Mouse (Mus musculus): ENCODE data around the gene Aifm2. TPM values are rescaled to one million over a fixed set of nuclear protein-coding genes. Genes with fewer than 3 reads are reported as not detected.

Aifm2 gene
- polyA plus RNA-seq, 1 experiment from 2014 or later, result 9.3 TPM

DNA sequence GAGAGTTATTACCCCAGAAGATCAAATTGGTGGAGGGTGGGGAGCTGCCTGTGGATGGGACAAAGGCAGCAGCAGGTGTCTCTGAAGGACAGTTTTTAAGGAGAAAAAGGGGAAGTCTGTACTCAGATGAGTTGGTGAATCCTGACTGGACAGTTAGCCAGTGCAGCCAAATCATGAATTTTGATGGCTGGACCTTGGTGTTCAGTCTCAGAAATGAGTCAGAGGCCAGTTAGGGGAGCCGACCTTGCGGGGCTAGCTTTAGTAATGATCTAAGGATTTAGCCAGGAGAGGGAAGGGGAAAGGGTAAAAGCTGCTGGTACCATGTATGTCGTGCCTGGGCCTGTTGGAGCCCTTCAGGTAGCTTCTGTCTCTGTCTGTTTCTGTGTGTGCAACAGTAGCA is 1.5 kb upstream of the Aifm2 start:
- Histone ChIP-seq H3K9ac (ENCODE audit: low read depth, low read length) (no peak overlapping the region), H3K27ac (ENCODE audit: low read depth, low read length) (no peak overlapping the region), H3K9me3 (ENCODE audit: control insufficient read depth, low read length) (no peaks in the 10 kb centered on the region), H3K27me3 (replicated peaks; ENCODE audit: control insufficient read depth, insufficient read depth, low read length) (no peaks in the 10 kb centered on the region), H3K4me3 (ENCODE audit: low read depth, low read length) (no peak overlapping the region), H3K4me2 (no peak overlapping the region), H3K4me1 (replicated peaks; ENCODE audit: control insufficient read depth, insufficient read depth, low read length) (peaks cover 5% of the 10 kb centered on the region; the same call in 1 of the 2 replicates), H3K36me3 (ENCODE audit: control insufficient read depth, insufficient read depth, low read length) (no peaks in the 10 kb centered on the region)
- 61% methylated on average over 3 of the region's 3 CpGs for WGBS
- no peak for ATAC-seq (replicated peaks; ENCODE audit: low FRiP score)
- no peak for DNase-seq (ENCODE audit: low spot score)

DNA sequence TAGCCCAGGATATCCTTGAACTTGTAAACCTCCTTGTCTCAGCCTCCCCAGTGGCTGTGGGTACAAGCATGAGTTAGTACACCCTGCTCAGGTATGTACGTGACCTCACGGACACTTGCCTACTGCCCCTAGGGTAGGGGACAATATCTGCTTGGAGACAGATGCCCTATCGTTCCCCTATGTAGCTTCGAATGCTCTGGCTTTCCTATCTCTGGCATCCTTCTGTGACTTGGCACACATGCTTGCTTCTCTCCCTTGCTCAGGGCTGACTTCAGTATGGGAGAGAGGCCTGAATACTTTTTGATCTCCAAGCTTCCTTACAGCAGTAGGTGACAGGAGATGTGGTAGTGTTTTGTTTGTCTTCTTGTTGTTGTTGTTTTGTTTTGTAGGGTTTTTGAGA is 917 bp upstream of the Aifm2 start:
- DNase-seq (ENCODE audit: low spot score) (no peak), ATAC-seq (replicated peaks; ENCODE audit: low FRiP score) (0 out of 2 replicates have a peak, but pooled peaks have one; percentile 24)
- Histone ChIP-seq H3K9ac (ENCODE audit: low read depth, low read length) (no peak overlapping the region), H3K4me2 (no peak overlapping the region), H3K4me3 (ENCODE audit: low read depth, low read length) (no peak overlapping the region), H3K36me3 (ENCODE audit: control insufficient read depth, insufficient read depth, low read length) (no peaks in the 10 kb centered on the region), H3K4me1 (replicated peaks; ENCODE audit: control insufficient read depth, insufficient read depth, low read length) (peaks cover 5% of the 10 kb centered on the region; the same call in 1 of the 2 replicates), H3K9me3 (ENCODE audit: control insufficient read depth, low read length) (no peaks in the 10 kb centered on the region), H3K27me3 (replicated peaks; ENCODE audit: control insufficient read depth, insufficient read depth, low read length) (no peaks in the 10 kb centered on the region), H3K27ac (ENCODE audit: low read depth, low read length) (no peak overlapping the region)
- WGBS, result 84% methylated on average over 4 of the region's 4 CpGs

DNA sequence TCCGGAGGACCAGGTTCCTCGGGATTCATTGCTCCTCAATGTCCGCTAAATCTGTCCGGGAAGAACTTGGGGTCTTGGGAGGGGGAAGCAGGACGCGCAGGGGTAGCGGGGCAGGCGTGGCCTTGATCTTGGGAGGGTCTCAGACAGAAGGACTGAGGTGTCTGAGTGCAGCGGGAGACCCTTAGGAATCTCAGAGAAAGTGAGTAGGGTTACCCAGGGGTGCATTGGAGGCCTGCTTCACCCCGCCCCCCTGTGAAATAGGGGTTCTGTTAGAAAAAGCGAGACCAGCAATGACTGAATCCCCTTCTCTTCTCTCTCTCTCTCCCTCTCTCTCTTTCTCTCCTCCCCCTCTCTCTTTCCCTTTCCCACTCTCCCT is 387 bp downstream of the Aifm2 start:
- H3K27ac ChIP-seq (ENCODE audit: low read depth, low read length), result no peak overlapping the region
- ATAC-seq (replicated peaks; ENCODE audit: low FRiP score), result no peak
- 5% methylated on average over 11 of the region's 11 CpGs for WGBS

DNA sequence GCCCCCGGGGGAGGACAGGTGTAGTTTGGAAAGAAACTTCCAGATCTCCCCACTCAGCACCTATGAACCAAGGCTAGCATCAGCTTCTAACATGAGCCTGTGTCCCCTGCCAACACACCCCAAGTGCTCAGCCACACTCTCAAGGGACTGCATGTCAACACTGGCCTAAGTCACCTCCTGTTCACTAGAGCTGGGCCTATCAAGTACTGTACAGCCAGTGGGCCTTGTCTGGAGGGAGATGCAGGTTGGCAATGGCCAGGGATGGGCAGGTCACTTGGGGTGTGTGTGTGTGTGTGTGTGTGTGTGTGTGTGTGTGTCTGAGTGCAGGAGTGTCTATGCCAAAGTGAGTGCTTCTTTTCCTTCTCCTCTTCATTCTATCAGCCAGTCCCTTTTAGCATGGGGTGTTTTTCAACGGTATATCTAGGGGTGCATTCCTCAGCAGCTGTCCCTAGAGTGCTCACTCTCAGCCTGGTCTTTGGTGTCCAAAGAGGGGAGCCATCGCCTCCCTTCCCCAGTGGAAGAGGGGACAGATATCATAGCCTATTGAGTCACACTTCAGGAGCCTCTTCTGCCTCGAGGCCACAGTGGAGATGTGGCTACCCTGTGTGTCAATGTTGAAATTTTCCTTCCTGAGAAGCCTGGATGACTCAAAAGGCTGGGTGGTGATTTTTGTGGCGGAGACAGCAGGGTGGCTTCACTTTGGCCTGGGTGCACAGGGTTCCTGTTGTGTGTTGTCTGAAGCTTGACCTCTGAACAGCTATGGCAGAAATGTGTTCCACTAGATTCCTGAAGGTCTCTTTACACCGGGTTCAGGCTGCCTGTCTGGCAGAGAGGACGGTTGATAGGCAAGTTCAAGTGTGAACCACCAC is 1.2 kb downstream of the Aifm2 start:
- Histone ChIP-seq H3K4me1 (replicated peaks; ENCODE audit: control insufficient read depth, insufficient read depth, low read length) (peaks cover 5% of the 10 kb centered on the region; the same call in 1 of the 2 replicates), H3K4me2 (peak overlapping the region; percentile 87), H3K9me3 (ENCODE audit: control insufficient read depth, low read length) (no peaks in the 10 kb centered on the region), H3K27ac (ENCODE audit: low read depth, low read length) (no peak overlapping the region), H3K9ac (ENCODE audit: low read depth, low read length) (no peak overlapping the region), H3K4me3 (ENCODE audit: low read depth, low read length) (peak overlapping the region; percentile 56), H3K27me3 (replicated peaks; ENCODE audit: control insufficient read depth, insufficient read depth, low read length) (no peaks in the 10 kb centered on the region), H3K36me3 (ENCODE audit: control insufficient read depth, insufficient read depth, low read length) (no peaks in the 10 kb centered on the region)
- WGBS, result 71% methylated on average over 7 of the region's 7 CpGs
- ATAC-seq (replicated peaks; ENCODE audit: low FRiP score) (no peak), DNase-seq (ENCODE audit: low spot score) (no peak)

More for the DNA sequence above, 387 bp downstream of the Aifm2 start:
- Histone ChIP-seq H3K36me3 (ENCODE audit: control insufficient read depth, insufficient read depth, low read length) (no peaks in the 10 kb centered on the region), H3K4me1 (replicated peaks; ENCODE audit: control insufficient read depth, insufficient read depth, low read length) (peaks cover 5% of the 10 kb centered on the region; the same call in 1 of the 2 replicates), H3K27me3 (replicated peaks; ENCODE audit: control insufficient read depth, insufficient read depth, low read length) (no peaks in the 10 kb centered on the region), H3K4me2 (peak overlapping the region; percentile 87), H3K9me3 (ENCODE audit: control insufficient read depth, low read length) (no peaks in the 10 kb centered on the region), H3K4me3 (ENCODE audit: low read depth, low read length) (peak overlapping the region; percentile 56), H3K9ac (ENCODE audit: low read depth, low read length) (peak overlapping the region; percentile 39)
- DNase-seq (ENCODE audit: low spot score), result no peak

DNA sequence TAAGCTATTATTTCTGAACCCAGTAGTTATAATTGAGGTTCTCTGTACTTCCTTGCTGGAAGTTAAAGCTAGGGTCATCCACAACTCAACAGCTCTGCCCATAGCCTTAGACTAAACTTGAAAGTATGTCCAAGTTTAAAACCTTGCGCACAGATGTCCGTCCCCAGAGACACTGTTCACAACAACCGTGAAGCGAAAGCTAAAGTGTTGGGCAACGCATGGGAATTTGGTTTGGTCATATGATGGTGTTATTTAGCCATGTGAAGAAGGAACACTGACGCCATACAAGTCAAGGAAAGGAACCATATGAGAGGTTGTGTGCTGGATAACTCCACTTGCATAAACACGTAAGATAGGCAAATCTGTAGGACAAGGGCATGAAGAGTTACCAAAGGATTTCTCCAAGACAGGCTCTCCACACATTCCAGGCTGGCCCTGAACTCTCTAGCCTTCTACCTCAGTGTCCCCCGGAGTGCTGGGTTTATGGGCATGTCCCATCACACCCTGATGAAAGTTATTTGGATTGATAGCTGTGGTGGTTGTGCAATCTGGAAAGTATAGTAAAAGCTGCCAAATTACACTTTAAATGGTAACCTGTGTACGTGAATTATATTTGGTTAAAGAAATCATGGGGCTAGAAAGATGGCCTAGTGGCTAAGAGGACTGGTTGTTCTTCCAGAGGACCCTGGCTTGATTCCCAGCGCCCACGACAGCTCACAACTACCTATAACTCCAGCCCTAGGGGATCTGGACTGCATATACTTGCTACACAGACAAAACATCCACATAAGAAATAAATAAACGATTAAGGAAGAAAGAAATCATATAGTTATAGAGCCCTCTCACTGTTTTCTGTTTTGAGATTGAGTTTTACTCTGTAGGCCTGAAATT is 2.6 kb downstream of the Aifm2 start:
- DNase-seq (ENCODE audit: low spot score) (no peak), ATAC-seq (replicated peaks; ENCODE audit: low FRiP score) (no peak)
- no peak overlapping the region for H3K4me2 ChIP-seq
- no peaks in the 10 kb centered on the region for H3K9me3 ChIP-seq (ENCODE audit: control insufficient read depth, low read length)
- H3K4me1 ChIP-seq (replicated peaks; ENCODE audit: control insufficient read depth, insufficient read depth, low read length), result peaks cover 5% of the 10 kb centered on the region; the same call in 1 of the 2 replicates
- WGBS, result 86% methylated on average over 12 of the region's 12 CpGs
- no peaks in the 10 kb centered on the region for H3K36me3 ChIP-seq (ENCODE audit: control insufficient read depth, insufficient read depth, low read length)
- H3K27ac ChIP-seq (ENCODE audit: low read depth, low read length), result no peak overlapping the region
- H3K9ac ChIP-seq (ENCODE audit: low read depth, low read length), result no peak overlapping the region
- no peaks in the 10 kb centered on the region for H3K27me3 ChIP-seq (replicated peaks; ENCODE audit: control insufficient read depth, insufficient read depth, low read length)
- no peak overlapping the region for H3K4me3 ChIP-seq (ENCODE audit: low read depth, low read length)

DNA sequence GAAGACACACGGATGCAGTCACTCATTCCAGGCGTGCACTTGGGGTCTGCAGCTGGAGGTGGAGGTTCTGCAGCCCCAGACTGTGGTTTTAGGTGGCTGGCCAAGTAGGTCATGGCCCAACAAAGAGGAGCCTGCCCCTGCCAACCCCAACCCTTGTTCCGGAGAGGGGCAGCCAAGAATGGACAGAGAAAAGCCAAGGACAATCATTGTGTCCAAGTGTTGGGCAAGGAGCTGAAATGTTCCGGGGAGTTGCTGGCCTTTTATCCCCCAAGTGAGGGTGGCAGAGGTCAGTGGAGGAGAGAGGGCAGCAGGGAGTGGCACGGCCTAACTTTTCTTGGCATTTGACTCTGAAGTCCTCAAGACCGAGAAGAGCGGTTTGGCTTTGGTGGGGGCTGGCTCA is 5.3 kb downstream of the Aifm2 start:
- H3K9ac ChIP-seq (ENCODE audit: low read depth, low read length), result no peak overlapping the region
- DNase-seq (ENCODE audit: low spot score), result no peak
- no peak overlapping the region for H3K4me2 ChIP-seq
- no peak overlapping the region for H3K4me3 ChIP-seq (ENCODE audit: low read depth, low read length)
- no peaks in the 10 kb centered on the region for H3K36me3 ChIP-seq (ENCODE audit: control insufficient read depth, insufficient read depth, low read length)
- H3K4me1 ChIP-seq (replicated peaks; ENCODE audit: control insufficient read depth, insufficient read depth, low read length), result peaks cover 5% of the 10 kb centered on the region; the same call in 1 of the 2 replicates
- H3K9me3 ChIP-seq (ENCODE audit: control insufficient read depth, low read length), result no peaks in the 10 kb centered on the region
- ATAC-seq (replicated peaks; ENCODE audit: low FRiP score), result no peak
- 82% methylated on average over 7 of the region's 7 CpGs for WGBS
- H3K27me3 ChIP-seq (replicated peaks; ENCODE audit: control insufficient read depth, insufficient read depth, low read length), result no peaks in the 10 kb centered on the region
- no peak overlapping the region for H3K27ac ChIP-seq (ENCODE audit: low read depth, low read length)

DNA sequence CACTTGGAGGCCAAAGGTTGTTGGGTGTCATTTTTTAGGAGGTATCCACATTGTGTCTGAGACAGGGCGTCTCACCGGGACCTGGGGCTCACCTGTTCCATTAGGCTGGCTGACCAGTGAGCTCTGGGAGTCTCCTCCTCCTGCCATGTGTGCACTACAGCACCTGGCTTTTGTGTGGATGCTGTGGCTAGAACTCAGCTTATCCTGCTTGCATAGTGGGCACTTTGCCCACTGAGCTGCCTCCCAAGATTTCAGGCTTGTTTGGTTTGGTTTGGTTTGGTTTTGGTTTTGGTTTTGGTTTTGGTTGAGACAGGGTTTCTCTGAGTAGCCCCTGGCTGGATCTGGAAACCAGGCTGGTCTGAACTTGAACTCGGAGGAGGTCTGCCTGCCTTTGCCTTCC is 7.2 kb downstream of the Aifm2 start:
- WGBS, result 71% methylated on average over 3 of the region's 3 CpGs
- no peak for DNase-seq (ENCODE audit: low spot score)
- no peaks in the 10 kb centered on the region for H3K36me3 ChIP-seq (ENCODE audit: control insufficient read depth, insufficient read depth, low read length)
- H3K27ac ChIP-seq (ENCODE audit: low read depth, low read length), result no peak overlapping the region
- H3K4me1 ChIP-seq (replicated peaks; ENCODE audit: control insufficient read depth, insufficient read depth, low read length), result no peaks in the 10 kb centered on the region
- H3K4me3 ChIP-seq (ENCODE audit: low read depth, low read length), result no peak overlapping the region
- no peak overlapping the region for H3K9ac ChIP-seq (ENCODE audit: low read depth, low read length)
- H3K9me3 ChIP-seq (ENCODE audit: control insufficient read depth, low read length), result no peaks in the 10 kb centered on the region
- no peak for ATAC-seq (replicated peaks; ENCODE audit: low FRiP score)
- H3K4me2 ChIP-seq, result no peak overlapping the region
- no peaks in the 10 kb centered on the region for H3K27me3 ChIP-seq (replicated peaks; ENCODE audit: control insufficient read depth, insufficient read depth, low read length)

DNA sequence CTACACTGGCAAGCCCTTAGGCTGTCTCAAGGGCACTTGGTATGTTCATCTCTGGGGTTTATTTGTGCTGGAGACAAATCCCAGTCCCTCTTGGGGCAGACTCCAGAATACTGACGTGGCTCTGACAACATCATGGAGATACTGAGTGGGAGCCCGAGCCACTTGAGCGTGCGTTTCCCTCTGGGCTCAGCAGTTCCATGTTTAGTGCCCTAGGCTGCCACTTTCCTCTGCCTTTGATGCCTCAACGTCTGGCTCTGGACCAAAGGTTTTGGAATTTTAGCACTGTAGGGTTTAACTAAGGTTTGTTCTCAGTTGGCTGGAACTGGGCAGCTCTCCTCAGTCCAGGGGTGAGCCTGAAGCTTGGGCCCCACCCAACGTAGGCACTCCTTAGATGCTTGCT is 8.2 kb downstream of the Aifm2 start:
- no peaks in the 10 kb centered on the region for H3K27me3 ChIP-seq (replicated peaks; ENCODE audit: control insufficient read depth, insufficient read depth, low read length)
- no peaks in the 10 kb centered on the region for H3K36me3 ChIP-seq (ENCODE audit: control insufficient read depth, insufficient read depth, low read length)
- no peak for ATAC-seq (replicated peaks; ENCODE audit: low FRiP score)
- no peak for DNase-seq (ENCODE audit: low spot score)
- H3K4me3 ChIP-seq (ENCODE audit: low read depth, low read length), result no peak overlapping the region
- H3K4me1 ChIP-seq (replicated peaks; ENCODE audit: control insufficient read depth, insufficient read depth, low read length), result no peaks in the 10 kb centered on the region
- no peaks in the 10 kb centered on the region for H3K9me3 ChIP-seq (ENCODE audit: control insufficient read depth, low read length)
- no peak overlapping the region for H3K4me2 ChIP-seq
- no peak overlapping the region for H3K27ac ChIP-seq (ENCODE audit: low read depth, low read length)
- WGBS, result 71% methylated on average over 6 of the region's 6 CpGs
- H3K9ac ChIP-seq (ENCODE audit: low read depth, low read length), result no peak overlapping the region
